Mouse (Mus musculus) kidney, postnatal 36 days (tissue): ENCODE measurements around the gene Echs1.

ENCODE experiments used
- DNase-seq, 2 experiments: peaks; one replicate each; pipeline ENCODE4 v3.0.0; 2021 to 2022; ENCODE audit warnings: mixed read lengths in 2 of 2

Echs1 gene

GRCm38 (mm10) chr7:140060936-140061831, 55.1 kb downstream of the Echs1 start:
- DNase-seq, result peak in 1 of 2 experiments; percentile 65

GRCm38 (mm10) chr7:140059601-140060000, 56.7 kb downstream of the Echs1 start:
- no peak for DNase-seq

DNA sequence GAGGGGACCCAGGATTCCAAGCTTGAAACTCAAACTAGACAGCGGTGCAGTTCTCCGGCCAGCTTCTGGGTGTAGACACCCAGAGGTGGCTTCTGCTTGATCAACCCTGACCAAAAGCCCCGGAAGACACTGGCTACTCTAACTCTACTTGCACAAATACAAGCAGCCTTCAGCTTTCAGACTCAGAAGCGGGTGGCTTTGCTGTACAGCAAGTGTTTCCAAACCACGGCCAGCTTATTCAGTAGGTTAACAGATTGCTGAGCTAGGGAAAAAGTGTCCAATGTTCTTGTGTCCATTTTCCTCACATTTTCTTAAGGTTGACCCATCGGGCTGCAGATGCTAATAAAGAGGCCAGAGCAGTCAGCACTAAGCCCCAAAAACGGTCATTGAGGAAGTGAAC, 57.7 kb downstream of the Echs1 start:
- DNase-seq, result no peak

- peak; percentile 39 to 66 for DNase-seq
Observed at GRCm38 (mm10) chr7:140057413-140058407, 58.6 kb downstream of the Echs1 start.
